Mouse (Mus musculus): Measurements from ENCODE around the gene Sntb2. TPM values are rescaled to one million over a fixed set of nuclear protein-coding genes. Genes with fewer than 3 reads are reported as not detected.
"Not testable (repeated sequence)": the region's sequence is repeated elsewhere in the genome, so short reads cannot be mapped to it uniquely, and the experiment has no call there.

Gene Sntb2
- polyA plus RNA-seq, 2 experiments = 13.9 to 20.7 TPM

DNA sequence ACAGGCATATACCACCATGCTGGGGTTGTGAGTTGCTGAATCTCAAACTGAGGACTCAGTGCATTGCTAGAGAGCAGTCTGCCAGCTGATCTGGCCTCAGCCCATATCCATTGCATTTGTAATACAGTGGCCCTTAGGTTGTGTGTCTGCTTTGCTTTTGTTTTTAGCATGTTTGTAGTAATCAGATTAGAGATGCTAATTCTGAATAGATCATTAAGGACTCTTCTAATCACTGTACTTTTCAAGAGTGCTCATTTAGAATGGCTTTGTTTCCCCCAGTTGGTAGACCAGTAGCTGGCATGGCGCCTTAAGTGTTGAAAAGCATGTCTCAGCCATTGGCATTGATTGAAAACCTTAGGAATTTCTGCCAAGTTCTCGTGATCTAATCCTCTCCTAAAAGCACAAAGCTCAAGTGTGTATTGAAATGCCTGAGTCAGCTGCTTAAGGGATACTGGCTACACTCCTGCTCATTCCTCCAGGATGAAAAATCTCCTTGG, 43.3 kb downstream of the Sntb2 start:
- Histone ChIP-seq H3K27ac (replicated peaks; ENCODE audit: low read depth, low read length) (no peak overlapping the region), H3K4me3 (replicated peaks; ENCODE audit: low read length) (no peak overlapping the region), H3K36me3 (ENCODE audit: control insufficient read depth, insufficient read depth, low read length) (peaks cover 15% of the 10 kb centered on the region; the same call in 1 of the 2 replicates), H3K4me2 (replicated peaks; ENCODE audit: low read depth, low read length, severe bottlenecking) (no peak overlapping the region), H3K9ac (ENCODE audit: low read depth, low read length, severe bottlenecking) (no peak overlapping the region), H3K4me1 (ENCODE audit: control insufficient read depth, insufficient read depth, low read length) (peaks cover 9% of the 10 kb centered on the region; the same call in 1 of the 2 replicates), H3K9me3 (ENCODE audit: control insufficient read depth, low read length) (no peaks in the 10 kb centered on the region), H3K27me3 (ENCODE audit: control insufficient read depth, insufficient read depth, low read length) (no peaks in the 10 kb centered on the region)
- ATAC-seq (ENCODE audit: low FRiP score, low read depth) = no peak
- no peak for TF ChIP-seq POLR2A (IDR thresholded peaks at IDR 0.05; ENCODE audit: borderline replicate concordance, extremely low read depth, insufficient read depth, insufficient read length)
- DNase-seq (ENCODE audit: low spot score) = peak; percentile 59
- WGBS = 56% methylated on average over 2 of the region's 2 CpGs

DNA sequence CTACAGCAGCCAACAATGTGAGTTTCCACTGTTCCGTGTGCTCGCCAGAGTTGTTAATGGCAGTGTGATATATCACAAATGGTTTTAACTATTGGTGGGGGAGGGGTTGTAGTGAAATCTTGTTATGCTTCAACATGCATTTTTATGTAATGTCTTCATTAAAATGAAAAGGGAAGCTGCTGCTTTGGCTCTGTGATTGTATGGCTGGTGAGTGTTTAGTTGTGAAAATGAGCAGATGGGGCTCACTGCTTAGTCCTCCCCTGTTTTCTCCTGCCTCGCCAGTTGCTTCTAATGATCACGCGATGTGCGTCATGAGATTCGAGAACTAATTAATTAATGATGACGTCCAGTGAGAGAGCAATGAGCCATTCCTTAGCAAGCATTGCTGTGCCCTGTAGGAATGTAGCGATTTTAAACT, 49.9 kb downstream of the Sntb2 start:
- DNase-seq (ENCODE audit: low spot score) = peak; percentile 43
- peaks cover 18% of the 10 kb centered on the region for H3K36me3 ChIP-seq (ENCODE audit: control insufficient read depth, insufficient read depth, low read length)
- 0 out of 2 replicates have a peak, but pooled peaks cover 4% of the 10 kb centered on the region for H3K4me1 ChIP-seq (ENCODE audit: control insufficient read depth, insufficient read depth, low read length)
- TF ChIP-seq POLR2A (IDR thresholded peaks at IDR 0.05; ENCODE audit: borderline replicate concordance, extremely low read depth, insufficient read depth, insufficient read length) = no peak
- 0 out of 2 replicates have a peak overlapping the region, but pooled peaks have one; percentile 33 for H3K27ac ChIP-seq (replicated peaks; ENCODE audit: low read depth, low read length)
- no peak overlapping the region for H3K9ac ChIP-seq (ENCODE audit: low read depth, low read length, severe bottlenecking)
- ATAC-seq (ENCODE audit: low FRiP score, low read depth) = no peak
- WGBS = 72% methylated on average over 9 of the region's 9 CpGs
- no peak overlapping the region for H3K4me2 ChIP-seq (replicated peaks; ENCODE audit: low read depth, low read length, severe bottlenecking)
- H3K4me3 ChIP-seq (replicated peaks; ENCODE audit: low read length) = no peak overlapping the region
- H3K9me3 ChIP-seq (ENCODE audit: control insufficient read depth, low read length) = no peaks in the 10 kb centered on the region
- no peaks in the 10 kb centered on the region for H3K27me3 ChIP-seq (ENCODE audit: control insufficient read depth, insufficient read depth, low read length)

DNA sequence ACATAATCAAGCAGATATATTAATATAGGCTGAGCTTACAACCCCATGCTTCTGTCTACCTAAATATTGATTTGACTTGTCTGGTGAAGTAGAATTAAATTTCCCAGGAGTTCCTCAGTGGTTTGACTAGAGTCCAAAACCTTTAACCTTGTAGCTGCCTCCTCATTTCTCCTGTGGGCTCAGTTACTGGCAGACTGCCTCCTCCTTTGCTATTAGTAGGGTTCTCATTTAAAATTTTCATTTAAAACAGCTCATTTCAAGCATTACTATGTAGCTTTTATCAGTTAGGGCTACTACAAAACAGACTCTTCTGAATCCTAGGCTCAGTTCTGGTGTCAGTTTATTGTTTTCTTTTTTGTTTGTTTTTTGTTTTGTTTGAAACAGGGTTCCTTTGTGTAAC, 50.4 kb downstream of the Sntb2 start:
- Histone ChIP-seq H3K36me3 (ENCODE audit: control insufficient read depth, insufficient read depth, low read length) (peaks cover 21% of the 10 kb centered on the region), H3K4me3 (replicated peaks; ENCODE audit: low read length) (no peak overlapping the region), H3K4me1 (ENCODE audit: control insufficient read depth, insufficient read depth, low read length) (0 out of 2 replicates have a peak, but pooled peaks cover 4% of the 10 kb centered on the region), H3K4me2 (replicated peaks; ENCODE audit: low read depth, low read length, severe bottlenecking) (no peak overlapping the region), H3K9ac (ENCODE audit: low read depth, low read length, severe bottlenecking) (no peak overlapping the region), H3K9me3 (ENCODE audit: control insufficient read depth, low read length) (no peaks in the 10 kb centered on the region), H3K27ac (replicated peaks; ENCODE audit: low read depth, low read length) (no peak overlapping the region), H3K27me3 (ENCODE audit: control insufficient read depth, insufficient read depth, low read length) (no peaks in the 10 kb centered on the region)
- no peak for TF ChIP-seq POLR2A (IDR thresholded peaks at IDR 0.05; ENCODE audit: borderline replicate concordance, extremely low read depth, insufficient read depth, insufficient read length)
- no peak for ATAC-seq (ENCODE audit: low FRiP score, low read depth)
- peak; percentile 29 for DNase-seq (ENCODE audit: low spot score)

DNA sequence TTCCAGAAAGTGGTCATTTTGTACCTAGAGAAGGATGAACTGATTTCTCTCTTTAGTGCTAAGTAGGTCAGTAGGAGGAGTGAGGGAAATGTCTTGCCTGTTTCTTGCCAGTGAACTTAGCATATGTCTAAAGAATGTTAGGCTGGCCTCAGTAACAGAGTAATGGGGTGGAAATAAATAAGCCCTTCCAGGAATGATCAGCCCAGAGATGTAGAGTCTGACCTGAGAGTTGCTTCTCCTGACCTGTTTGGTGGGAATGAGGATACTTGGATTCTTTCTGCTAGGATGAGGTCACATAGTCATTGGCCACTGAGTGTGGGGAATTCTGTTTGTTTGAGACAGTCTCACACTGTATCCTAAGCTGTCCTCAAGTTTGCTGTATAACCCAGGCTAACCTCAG, 52.0 kb downstream of the Sntb2 start:
- TF ChIP-seq POLR2A (IDR thresholded peaks at IDR 0.05; ENCODE audit: borderline replicate concordance, extremely low read depth, insufficient read depth, insufficient read length) = no peak
- peaks cover 24% of the 10 kb centered on the region for H3K36me3 ChIP-seq (ENCODE audit: control insufficient read depth, insufficient read depth, low read length)
- no peak for ATAC-seq (ENCODE audit: low FRiP score, low read depth)

DNA sequence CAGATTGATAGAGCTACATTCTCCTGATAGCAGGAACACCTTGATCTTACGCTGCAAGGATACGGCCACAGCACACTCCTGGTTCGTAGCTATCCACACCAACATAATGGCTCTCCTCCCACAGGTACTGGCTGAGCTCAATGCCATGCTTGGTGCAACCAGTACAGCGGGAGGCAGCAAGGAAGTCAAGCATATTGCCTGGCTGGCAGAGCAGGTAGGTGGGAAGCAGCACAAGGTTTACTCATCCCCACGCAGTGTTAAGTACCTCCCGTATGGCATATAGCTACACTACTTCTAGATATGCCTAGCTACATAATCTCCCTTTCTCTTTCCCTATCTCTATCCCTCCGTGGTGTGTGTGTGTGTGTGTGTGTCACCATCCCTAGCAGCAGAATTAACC, 55.8 kb downstream of the Sntb2 start:
- H3K4me3 ChIP-seq (replicated peaks; ENCODE audit: low read length) = no peak overlapping the region
- H3K4me1 ChIP-seq (ENCODE audit: control insufficient read depth, insufficient read depth, low read length) = no peaks in the 10 kb centered on the region
- no peaks in the 10 kb centered on the region for H3K27me3 ChIP-seq (ENCODE audit: control insufficient read depth, insufficient read depth, low read length)
- no peak overlapping the region for H3K9ac ChIP-seq (ENCODE audit: low read depth, low read length, severe bottlenecking)
- 95% methylated on average over 7 of the region's 7 CpGs for whole genome bisulfite sequencing
- peaks cover 33% of the 10 kb centered on the region for H3K36me3 ChIP-seq (ENCODE audit: control insufficient read depth, insufficient read depth, low read length)
- H3K4me2 ChIP-seq (replicated peaks; ENCODE audit: low read depth, low read length, severe bottlenecking) = no peak overlapping the region
- no peak for DNase-seq (ENCODE audit: low spot score)
- no peak for ATAC-seq (ENCODE audit: low FRiP score, low read depth)
- no peak for TF ChIP-seq POLR2A (IDR thresholded peaks at IDR 0.05; ENCODE audit: borderline replicate concordance, extremely low read depth, insufficient read depth, insufficient read length)
- H3K9me3 ChIP-seq (ENCODE audit: control insufficient read depth, low read length) = no peaks in the 10 kb centered on the region
- no peak overlapping the region for H3K27ac ChIP-seq (replicated peaks; ENCODE audit: low read depth, low read length)

More for the DNA sequence above, 52.0 kb downstream of the Sntb2 start:
- no peaks in the 10 kb centered on the region for H3K27me3 ChIP-seq (ENCODE audit: control insufficient read depth, insufficient read depth, low read length)
- H3K4me3 ChIP-seq (replicated peaks; ENCODE audit: low read length) = no peak overlapping the region
- no peaks in the 10 kb centered on the region for H3K9me3 ChIP-seq (ENCODE audit: control insufficient read depth, low read length)
- DNase-seq (ENCODE audit: low spot score) = no peak
- no peak overlapping the region for H3K9ac ChIP-seq (ENCODE audit: low read depth, low read length, severe bottlenecking)
- no peak overlapping the region for H3K27ac ChIP-seq (replicated peaks; ENCODE audit: low read depth, low read length)
- 0 out of 2 replicates have a peak, but pooled peaks cover 4% of the 10 kb centered on the region for H3K4me1 ChIP-seq (ENCODE audit: control insufficient read depth, insufficient read depth, low read length)
- no peak overlapping the region for H3K4me2 ChIP-seq (replicated peaks; ENCODE audit: low read depth, low read length, severe bottlenecking)

DNA sequence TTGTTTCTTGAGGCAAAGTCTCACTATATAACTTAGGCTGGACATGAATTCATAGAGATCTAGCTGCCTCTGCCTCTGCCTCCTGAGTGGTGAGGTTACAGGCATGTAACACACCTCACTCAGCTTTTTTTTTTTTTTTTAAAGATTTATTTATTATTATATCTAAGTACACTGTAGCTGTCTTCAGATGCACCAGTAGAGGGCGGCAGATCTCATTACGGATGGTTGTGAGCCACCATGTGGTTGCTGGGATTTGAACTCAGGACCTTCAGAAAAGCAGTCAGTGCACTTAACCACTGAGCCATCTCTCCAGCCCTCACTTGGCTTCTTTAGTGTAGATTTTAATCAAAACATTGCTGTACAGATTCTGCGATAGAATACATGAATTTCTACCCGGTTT, 60.8 kb downstream of the Sntb2 start:
- not testable (repeated sequence) for H3K9ac ChIP-seq (ENCODE audit: low read depth, low read length, severe bottlenecking); DNase-seq (ENCODE audit: low spot score); ATAC-seq (ENCODE audit: low FRiP score, low read depth); H3K27me3 ChIP-seq (ENCODE audit: control insufficient read depth, insufficient read depth, low read length); H3K27ac ChIP-seq (replicated peaks; ENCODE audit: low read depth, low read length); H3K4me2 ChIP-seq (replicated peaks; ENCODE audit: low read depth, low read length, severe bottlenecking); H3K4me3 ChIP-seq (replicated peaks; ENCODE audit: low read length); H3K9me3 ChIP-seq (ENCODE audit: control insufficient read depth, low read length); H3K4me1 ChIP-seq (ENCODE audit: control insufficient read depth, insufficient read depth, low read length)
- peaks cover 34% of the 10 kb centered on the region for H3K36me3 ChIP-seq (ENCODE audit: control insufficient read depth, insufficient read depth, low read length)
- WGBS = 90% methylated on average over 4 of the region's 4 CpGs
